14 mouse cellular contexts compared by ENCODE assay signal in genomic region chr10:108190626-108191025, GRCm38 (mm10). TPM values are rescaled to one million over a fixed set of nuclear protein-coding genes. Genes with fewer than 3 reads are reported as not detected.
DNase-seq lines count a peak whose midpoint lies in the region; ATAC-seq and TF ChIP-seq lines count a peak whose summit lies in the region.
"Had no signal": no experiment of that assay in that cellular context is flagged by ENCODE, and none has a peak within 500 bp of the region (broad histone marks: within the 10 kb centered on the region; RNA-seq: fewer than 3 reads in every experiment).

No protein-coding gene starts in this region.

- TF ChIP-seq EP300 in liver, embryonic 14.5 days (IDR thresholded peaks at IDR 0.05; ENCODE audit: low read depth), result no peak

- no peak overlapping the region for H3K4me2 ChIP-seq in forebrain, embryonic 16.5 days (ENCODE audit: low read length)
- H3K4me2 ChIP-seq in forebrain, embryonic 11.5 days (ENCODE audit: low read depth, low read length, severe bottlenecking), result no peak overlapping the region
- H3K4me2 ChIP-seq in liver, embryonic 14.5 days (ENCODE audit: low read depth), result no peak overlapping the region
- no peak overlapping the region for H3K4me2 ChIP-seq in liver, embryonic 11.5 days
- H3K4me2 ChIP-seq: embryonic facial prominence, embryonic 12.5 days; forebrain, embryonic 15.5 days; neural tube, embryonic 12.5 days had no signal

- no peaks in the 10 kb centered on the region for H3K9me3 ChIP-seq in forebrain, embryonic 16.5 days (ENCODE audit: control insufficient read depth, low read length)
- H3K9me3 ChIP-seq in forebrain, embryonic 11.5 days (ENCODE audit: control insufficient read depth, low read length), result no peaks in the 10 kb centered on the region
- no peaks in the 10 kb centered on the region for H3K9me3 ChIP-seq in liver, embryonic 14.5 days (ENCODE audit: control insufficient read depth, low read length)
- no peaks in the 10 kb centered on the region for H3K9me3 ChIP-seq in liver, embryonic 11.5 days (ENCODE audit: control insufficient read depth, low read length)
- H3K9me3 ChIP-seq: embryonic facial prominence, embryonic 12.5 days; forebrain, embryonic 15.5 days; neural tube, embryonic 12.5 days had no signal

- no peak overlapping the region for H3K4me3 ChIP-seq in forebrain, embryonic 16.5 days (replicated peaks; ENCODE audit: low read length)
- H3K4me3 ChIP-seq in forebrain, embryonic 11.5 days (ENCODE audit: low read depth, low read length), result no peak overlapping the region
- H3K4me3 ChIP-seq in liver, embryonic 14.5 days (ENCODE audit: insufficient read depth in 1 of 2, low read depth in 2 of 2, low read length in 2 of 2), result no peak overlapping the region
- H3K4me3 ChIP-seq in liver, embryonic 11.5 days (ENCODE audit: low read depth, low read length), result no peak overlapping the region
- H3K4me3 ChIP-seq: embryonic facial prominence, embryonic 12.5 days; forebrain, embryonic 15.5 days; neural tube, embryonic 12.5 days had no signal

- intact Hi-C loops in heart, postnatal 25 days (cut with DNase I), result loop anchor here (5.0 to 10.0 kb wide), 3 partner anchors 47 to 336 kb away; no protein-coding TSS in a partner anchor

- peak; percentile 14; the same call in 1 of the 2 replicates for TF ChIP-seq CTCF in liver, embryonic 14.5 days (IDR thresholded peaks at IDR 0.05; ENCODE audit: low read depth)

- no peak for DNase-seq in forebrain, embryonic 11.5 days (ENCODE audit: low spot score)
- no peak for DNase-seq in liver, embryonic 14.5 days (ENCODE audit: low read depth in 3 of 3, low spot score in 3 of 3)
- no peak for DNase-seq in liver, embryonic 11.5 days (ENCODE audit: low spot score)
- peak; percentile 69 for DNase-seq in A20 (ENCODE audit: low read depth, low spot score)
- DNase-seq in urinary bladder, postnatal 36 days (ENCODE audit: low spot score in 2 of 2), result no peak
- no peak for DNase-seq in heart, postnatal 25 days (ENCODE audit: low spot score)
- DNase-seq: cerebellum, postnatal 14 days; kidney, adult 18-20 months; thymus, postnatal 14 days had no signal

- 0 out of 2 replicates have a peak, but pooled peaks have one; percentile 14 for ATAC-seq in forebrain, embryonic 16.5 days
- ATAC-seq in forebrain, embryonic 11.5 days (replicated peaks; ENCODE audit: low FRiP score), result no peak
- ATAC-seq in liver, embryonic 14.5 days (ENCODE audit: insufficient read depth), result no peak
- no peak for ATAC-seq in liver, embryonic 11.5 days (replicated peaks; ENCODE audit: low FRiP score)
- ATAC-seq in inflammation-experienced regulatory T-cells, adult 6 months, result peak; percentile 37
- ATAC-seq: forebrain, embryonic 15.5 days had no signal

- H3K27ac ChIP-seq in forebrain, embryonic 16.5 days (ENCODE audit: low read length), result no peak overlapping the region
- no peak overlapping the region for H3K27ac ChIP-seq in forebrain, embryonic 11.5 days (ENCODE audit: low read depth, low read length)
- no peak overlapping the region for H3K27ac ChIP-seq in liver, embryonic 14.5 days
- H3K27ac ChIP-seq in liver, embryonic 11.5 days (ENCODE audit: low read depth, low read length), result no peak overlapping the region
- H3K27ac ChIP-seq: embryonic facial prominence, embryonic 12.5 days; forebrain, embryonic 15.5 days; neural tube, embryonic 12.5 days had no signal

- no peak overlapping the region for H3K9ac ChIP-seq in forebrain, embryonic 16.5 days (replicated peaks; ENCODE audit: low read depth, low read length)
- H3K9ac ChIP-seq in forebrain, embryonic 11.5 days (ENCODE audit: low read length), result no peak overlapping the region
- no peak overlapping the region for H3K9ac ChIP-seq in liver, embryonic 14.5 days (replicated peaks)
- no peak overlapping the region for H3K9ac ChIP-seq in liver, embryonic 11.5 days (ENCODE audit: low read depth, low read length)
- H3K9ac ChIP-seq: embryonic facial prominence, embryonic 12.5 days; forebrain, embryonic 15.5 days; neural tube, embryonic 12.5 days had no signal

- H3K27me3 ChIP-seq in forebrain, embryonic 16.5 days (replicated peaks; ENCODE audit: control insufficient read depth, insufficient read depth, low read length), result no peaks in the 10 kb centered on the region
- no peaks in the 10 kb centered on the region for H3K27me3 ChIP-seq in forebrain, embryonic 11.5 days (ENCODE audit: control insufficient read depth, insufficient read depth, low read length)
- no peaks in the 10 kb centered on the region for H3K27me3 ChIP-seq in liver, embryonic 14.5 days (ENCODE audit: control insufficient read depth, insufficient read depth, low read length)
- H3K27me3 ChIP-seq in liver, embryonic 11.5 days (replicated peaks; ENCODE audit: control insufficient read depth, insufficient read depth, low read length), result no peaks in the 10 kb centered on the region
- H3K27me3 ChIP-seq: embryonic facial prominence, embryonic 12.5 days; forebrain, embryonic 15.5 days; neural tube, embryonic 12.5 days had no signal

- no peaks in the 10 kb centered on the region for H3K36me3 ChIP-seq in forebrain, embryonic 16.5 days (ENCODE audit: control insufficient read depth, insufficient read depth)
- H3K36me3 ChIP-seq in forebrain, embryonic 11.5 days (ENCODE audit: control insufficient read depth, insufficient read depth, low read length), result no peaks in the 10 kb centered on the region
- no peaks in the 10 kb centered on the region for H3K36me3 ChIP-seq in liver, embryonic 14.5 days (replicated peaks; ENCODE audit: control insufficient read depth, insufficient read depth, low read depth)
- H3K36me3 ChIP-seq in liver, embryonic 11.5 days (ENCODE audit: control insufficient read depth, insufficient read depth, low read length), result no peaks in the 10 kb centered on the region
- H3K36me3 ChIP-seq: embryonic facial prominence, embryonic 12.5 days; forebrain, embryonic 15.5 days; neural tube, embryonic 12.5 days had no signal

- 0 out of 2 replicates have a peak, but pooled peaks cover 3% of the 10 kb centered on the region for H3K4me1 ChIP-seq in forebrain, embryonic 16.5 days (replicated peaks; ENCODE audit: control insufficient read depth, insufficient read depth, low read length)
- H3K4me1 ChIP-seq in forebrain, embryonic 11.5 days (replicated peaks; ENCODE audit: control insufficient read depth, insufficient read depth, low read length), result no peaks in the 10 kb centered on the region
- peaks cover 0 to 4% of the 10 kb centered on the region in 2 experiments; a peak in 2 of 4 replicates for H3K4me1 ChIP-seq in liver, embryonic 14.5 days (replicated peaks; ENCODE audit: control insufficient read depth in 2 of 2, insufficient read depth in 2 of 2, low read length in 1 of 2)
- H3K4me1 ChIP-seq in liver, embryonic 11.5 days (replicated peaks; ENCODE audit: control insufficient read depth, insufficient read depth, low read length), result peaks cover 8% of the 10 kb centered on the region; the same call in 1 of the 2 replicates

RNA-seq across cellular contexts. Expression of gene Ppp1r12a, which starts 28.6 kb away (rescaled TPM):
- polyA plus RNA-seq in forebrain, embryonic 16.5 days (2015; fragmentation: Nextera tagmentation; extraction: Ambion mirVana), result 81.7 and 87.3 TPM in 2 replicates
- polyA plus RNA-seq in forebrain, embryonic 11.5 days (2014; fragmentation: Nextera tagmentation; extraction: Ambion mirVana), result 76.2 and 80.7 TPM in 2 replicates
- polyA plus RNA-seq in liver, embryonic 14.5 days (2012; rRNA removed), result 13.2 and 18.7 TPM in 2 replicates
- 27.2 and 32.5 TPM in 2 replicates for polyA plus RNA-seq in liver, embryonic 14.5 days (2014; fragmentation: Nextera tagmentation; extraction: Ambion mirVana)
- polyA plus RNA-seq in liver, embryonic 11.5 days (2014; fragmentation: Nextera tagmentation; extraction: Ambion mirVana), result 69.4 and 74.9 TPM in 2 replicates
- 100 to 1,000 TPM; 251 to 307 (median 255) TPM for polyA plus RNA-seq in inflammation-experienced regulatory T-cells, adult 6 months (2017; shearing (Covaris generic))
- total RNA-seq in heart, postnatal 25 days (2021), result 10 to 100 TPM; 58.1 to 61.7 TPM

Comparison
In these comparisons a context has a peak if more than half of its experiments do, and no peak if none do; other contexts are left out.
1. ATAC-seq: peak in forebrain, embryonic 16.5 days (single experiment) and inflammation-experienced regulatory T-cells, adult 6 months (single experiment); none in forebrain, embryonic 11.5 days (single experiment), liver, embryonic 14.5 days (single experiment) and liver, embryonic 11.5 days (single experiment).